In the genomic region with DNA sequence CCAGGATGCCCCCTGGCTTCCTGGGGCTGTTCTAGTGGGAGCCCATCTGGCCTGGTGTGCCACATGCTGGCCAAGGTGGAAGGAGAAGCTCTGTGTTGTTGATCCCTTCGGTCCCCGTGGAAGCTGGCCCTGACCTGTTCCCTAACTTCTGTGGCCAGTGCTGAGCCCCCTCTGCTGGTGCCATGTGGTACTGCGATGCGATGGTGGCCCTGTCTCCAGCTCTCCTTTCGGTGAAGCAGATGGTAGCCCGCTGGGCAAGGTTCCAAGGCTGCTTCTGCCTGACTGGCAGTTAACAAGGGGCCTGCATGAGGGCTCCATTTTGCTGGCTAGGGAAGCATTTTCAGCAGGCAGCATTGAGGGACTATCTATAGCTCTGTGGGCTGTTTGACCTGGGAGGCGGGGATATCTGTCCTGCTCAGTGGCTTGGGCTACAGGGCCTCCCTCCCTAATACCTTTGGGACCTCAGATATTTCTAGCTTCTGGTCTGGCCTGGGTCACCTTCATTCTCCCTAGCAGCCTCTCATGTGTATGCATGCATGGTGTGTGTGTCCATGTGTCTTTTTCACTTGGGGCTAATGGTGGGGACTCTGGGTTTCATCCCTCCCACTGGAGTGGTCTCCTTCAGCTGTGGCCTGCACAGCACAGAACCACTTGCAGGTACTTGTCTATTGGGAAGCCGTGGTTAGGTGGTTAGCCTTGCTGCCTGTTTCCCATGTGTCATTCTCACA, we compare ENCODE assay signal across 8 mouse cellular contexts. TPM values are rescaled to one million over a fixed set of nuclear protein-coding genes. Genes with fewer than 3 reads are reported as not detected.
DNase-seq lines count a peak whose midpoint lies in the region; ATAC-seq lines count a peak whose summit lies in the region.

No protein-coding gene starts in this region.

- WGBS in hindbrain, embryonic 15.5 days: 11% methylated on average over 8 of the region's 8 CpGs

- H3K9me3 ChIP-seq in hindbrain, embryonic 15.5 days: no peaks in the 10 kb centered on the region

- H3K27me3 ChIP-seq in hindbrain, embryonic 15.5 days: no peaks in the 10 kb centered on the region

- H3K4me1 ChIP-seq in hindbrain, embryonic 15.5 days (replicated peaks): peaks cover 25% of the 10 kb centered on the region

- ATAC-seq in hindbrain, embryonic 15.5 days (ENCODE audit: low FRiP score, low read depth): peak; percentile 84

- DNase-seq in R1 (ENCODE audit: low read depth, low spot score): peak; percentile 82
- peak; percentile 100 for DNase-seq in cerebellum, postnatal 25 days
- DNase-seq in frontal cortex, postnatal 36 days (ENCODE audit: low spot score in 2 of 2): peak; percentile 98
- DNase-seq in layer of hippocampus, postnatal 36 days: peak; percentile 98
- peak; percentile 88 for DNase-seq in lung, postnatal 25 days (ENCODE audit: low spot score)
- peak; percentile 99 for DNase-seq in retina, postnatal 1 day
- peak; percentile 93 for DNase-seq in thymus, postnatal 4 days

- H3K4me2 ChIP-seq in hindbrain, embryonic 15.5 days: no peak overlapping the region

- no peak overlapping the region for H3K4me3 ChIP-seq in hindbrain, embryonic 15.5 days

- H3K27ac ChIP-seq in hindbrain, embryonic 15.5 days (replicated peaks): peak overlapping the region; percentile 81

- H3K36me3 ChIP-seq in hindbrain, embryonic 15.5 days: peaks cover 28% of the 10 kb centered on the region

- H3K9ac ChIP-seq in hindbrain, embryonic 15.5 days: 0 out of 2 replicates have a peak overlapping the region, but pooled peaks have one; percentile 23

RNA-seq across cellular contexts. Expression of gene Vps37c, which starts 21.0 kb away (rescaled TPM):
- polyA plus RNA-seq in hindbrain, embryonic 15.5 days (2015; fragmentation: Nextera tagmentation; extraction: Ambion mirVana): 28.8 and 31.8 TPM in 2 replicates
- 10 to 100 TPM; 24.2 to 26.7 TPM for total RNA-seq in layer of hippocampus, postnatal 36 days (2021)

RNA-seq across cellular contexts. Expression of gene Cd5, which starts 29.3 kb away (rescaled TPM):
- polyA plus RNA-seq in hindbrain, embryonic 15.5 days (2015; fragmentation: Nextera tagmentation; extraction: Ambion mirVana): 0.25 and 0.28 TPM in 2 replicates
- total RNA-seq in layer of hippocampus, postnatal 36 days (2021): not detected

RNA-seq across cellular contexts. Expression of gene Pga5, which starts 31.7 kb away (rescaled TPM):
- not detected in 2 replicates for polyA plus RNA-seq in hindbrain, embryonic 15.5 days (2015; fragmentation: Nextera tagmentation; extraction: Ambion mirVana)
- total RNA-seq in layer of hippocampus, postnatal 36 days (2021): not detected
